Mouse (Mus musculus) adrenal gland (tissue): ENCODE results near the gene Hexdc.

Experiments
- intact Hi-C: fragments of 180-260 bp; cut with DNase I; formaldehyde crosslinking; loops from one replicate; pipeline ENCODE4 v1.15.1; 2025
- long read RNA-seq, 2 experiments: library from polyadenylated mRNA; unstranded; transcript quantifications; one replicate each; pipeline ENCODE4 v2.0.0; 2020; ENCODE audit warnings: borderline replicate concordance in 1 of 2; ENCODE audit not compliant: insufficient replicate concordance in 1 of 2

The Hexdc gene
- long read RNA-seq, experiment 1, partial matches to known transcripts = 0 of 1 reads
- long read RNA-seq, experiment 1, other reads (novel, unspliced or antisense) = 1 of 1 reads
- long read RNA-seq, experiment 2, partial matches to known transcripts = 2 of 5 reads
- long read RNA-seq, experiment 2, other reads (novel, unspliced or antisense) = 3 of 5 reads

DNA sequence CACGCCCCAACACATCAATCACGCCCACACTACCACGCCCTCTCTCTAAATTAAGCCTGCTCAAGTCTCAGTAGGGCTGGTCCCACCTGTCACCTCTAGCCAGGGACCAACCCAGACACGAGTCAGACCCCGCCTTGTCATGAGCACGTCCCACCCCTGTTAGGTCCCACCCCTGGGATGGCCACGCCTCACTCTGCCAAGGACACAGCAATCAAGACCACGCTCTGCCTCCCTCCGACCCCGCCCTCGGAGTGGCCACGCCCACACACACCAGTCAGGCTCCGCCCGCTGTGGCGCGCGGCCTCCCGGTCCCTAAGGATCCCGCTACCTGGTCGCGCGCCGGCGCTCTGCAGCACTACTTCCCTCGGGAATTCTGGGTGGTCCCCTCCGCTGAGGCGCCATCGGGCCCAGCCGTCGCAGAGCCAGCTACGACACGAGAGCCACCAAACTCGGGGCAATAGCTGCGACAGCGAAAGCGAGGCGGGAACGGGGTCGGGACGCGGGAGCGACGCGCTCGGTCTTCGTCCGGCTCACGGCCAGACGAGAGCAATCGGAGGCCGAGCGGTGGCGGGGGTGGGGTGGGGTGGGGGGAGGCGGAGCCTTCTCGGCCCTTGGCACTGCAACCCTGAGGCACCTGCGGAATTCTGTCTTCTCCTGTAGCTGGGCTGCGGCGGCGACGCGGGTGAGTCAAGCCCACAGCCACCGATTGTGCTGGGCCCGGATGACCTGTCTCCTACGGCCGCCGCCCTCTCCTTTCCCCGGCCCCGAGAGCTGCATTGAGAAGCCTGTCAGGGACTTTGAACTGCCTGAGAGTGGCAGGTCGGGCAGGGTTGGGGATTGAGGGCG is at the start of gene Hexdc, which contains the start of gene Ogfod3:
TSS of gene Hexdc (plus strand) at position 273 of the 846 bp plus-strand sequence.
TSS of gene Ogfod3 (minus strand) at position 551 of the 846 bp plus-strand sequence.
- intact Hi-C loops = no loop called here

DNA sequence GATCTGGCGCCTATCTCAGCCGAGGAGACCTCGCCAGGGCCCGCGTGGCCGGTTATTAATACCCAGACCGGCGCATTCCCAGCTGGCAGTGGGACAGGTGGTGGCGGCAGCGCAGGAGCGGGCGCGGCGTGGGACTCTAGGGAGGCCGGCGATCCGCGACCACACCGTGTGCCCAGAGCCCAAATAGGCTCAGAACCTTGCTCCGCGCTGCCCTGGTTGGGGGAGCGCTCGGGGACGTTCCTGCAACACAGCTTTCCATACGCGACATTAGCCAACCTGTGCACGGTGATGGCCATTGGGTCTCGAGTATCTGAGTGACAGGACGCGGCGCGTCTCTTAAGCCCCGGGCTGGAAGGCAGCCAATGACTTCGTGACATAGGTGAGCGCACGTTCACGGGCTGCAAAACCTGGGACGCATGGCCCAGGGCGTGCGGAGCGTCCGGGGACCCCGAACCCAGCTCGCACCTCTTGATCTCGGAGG is 47.8 kb upstream of the Hexdc start:
- intact Hi-C loops = no loop called here

DNA sequence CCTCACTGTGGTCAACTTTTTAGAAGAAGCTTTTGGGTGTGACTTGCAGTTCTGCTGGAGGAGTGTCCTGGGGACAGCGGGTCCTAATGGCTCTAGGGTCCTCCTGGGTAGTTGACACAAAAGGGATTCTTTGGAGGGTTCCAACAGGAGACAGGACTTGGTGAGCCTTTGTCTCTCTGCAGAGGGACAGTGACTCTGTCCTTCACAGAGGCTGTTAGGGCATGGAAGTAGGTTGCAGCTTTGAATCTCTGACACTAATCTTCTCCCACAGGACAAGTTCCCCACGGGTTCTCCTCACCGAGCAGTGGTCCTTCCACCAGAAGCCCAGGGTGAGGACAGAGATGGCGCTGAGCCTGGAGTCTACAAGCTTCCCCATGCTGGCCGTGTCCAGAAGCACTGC is 44.3 kb upstream of the Hexdc start, which contains the start of gene Uts2r:
TSS of gene Uts2r (plus strand) at position 301 of the 400 bp plus-strand sequence.
- intact Hi-C loops = no loop called here

DNA sequence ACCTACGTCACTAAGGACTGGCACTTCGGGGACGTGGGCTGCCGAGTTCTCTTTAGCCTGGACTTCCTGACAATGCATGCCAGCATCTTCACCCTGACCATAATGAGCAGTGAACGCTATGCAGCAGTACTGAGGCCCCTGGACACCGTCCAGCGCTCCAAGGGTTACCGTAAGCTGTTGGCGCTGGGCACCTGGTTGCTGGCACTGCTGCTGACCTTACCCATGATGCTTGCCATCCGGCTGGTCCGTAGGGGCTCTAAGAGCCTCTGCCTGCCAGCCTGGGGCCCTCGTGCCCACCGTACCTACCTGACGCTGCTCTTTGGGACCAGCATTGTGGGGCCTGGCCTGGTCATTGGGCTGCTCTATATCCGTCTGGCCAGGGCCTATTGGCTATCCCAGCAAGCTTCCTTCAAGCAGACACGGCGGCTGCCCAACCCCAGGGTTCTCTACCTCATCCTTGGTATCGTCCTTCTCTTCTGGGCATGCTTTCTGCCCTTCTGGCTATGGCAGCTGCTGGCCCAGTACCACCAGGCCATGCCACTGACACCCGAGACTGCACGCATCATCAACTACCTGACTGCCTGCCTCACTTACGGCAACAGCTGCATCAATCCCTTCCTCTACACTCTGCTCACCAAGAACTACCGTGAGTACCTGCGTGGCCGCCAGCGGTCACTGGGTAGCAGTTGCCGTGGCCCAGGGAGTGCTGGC is 43.4 kb upstream of the Hexdc start:
- intact Hi-C loops = no loop called here

DNA sequence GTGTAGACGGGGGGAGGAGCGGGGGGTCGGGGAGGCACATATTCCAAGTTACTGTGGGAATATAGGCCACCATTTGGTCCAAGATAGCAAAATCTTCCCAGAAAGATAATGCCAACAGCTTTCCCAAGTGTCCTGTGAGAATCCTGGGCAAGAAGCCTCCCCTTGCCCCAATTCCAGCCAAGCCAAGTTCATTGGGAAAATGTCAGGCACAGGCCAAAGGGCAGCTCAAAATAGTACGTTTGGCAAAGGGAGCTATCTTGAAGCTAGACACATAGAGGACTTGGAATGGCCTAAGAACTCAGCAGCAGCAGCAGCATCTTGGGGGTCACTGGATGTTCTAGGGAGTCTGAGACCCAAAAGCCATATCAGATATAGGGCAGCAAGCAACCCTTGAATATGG is 40.5 kb upstream of the Hexdc start:
- intact Hi-C loops = no loop called here

DNA sequence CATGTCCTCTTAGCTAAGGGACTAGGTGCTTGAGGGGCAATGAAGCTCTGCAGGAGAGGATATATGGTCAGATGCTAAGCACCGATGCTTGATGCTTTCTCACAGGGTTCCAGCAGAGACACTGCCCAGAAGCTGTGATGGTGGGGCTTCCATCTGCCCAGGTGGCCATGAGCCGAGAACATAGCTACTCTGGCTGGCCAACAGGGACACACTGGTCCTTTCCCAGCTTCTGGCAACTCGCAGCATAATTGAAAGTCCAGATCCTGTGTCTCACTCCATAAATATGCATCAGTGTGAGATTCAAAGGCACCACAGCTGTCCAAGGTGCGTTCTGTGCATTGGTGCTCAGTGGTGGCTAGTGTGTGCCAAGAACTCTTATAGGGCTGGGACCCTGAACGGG is 31.0 kb upstream of the Hexdc start:
- intact Hi-C loops = no loop called here

DNA sequence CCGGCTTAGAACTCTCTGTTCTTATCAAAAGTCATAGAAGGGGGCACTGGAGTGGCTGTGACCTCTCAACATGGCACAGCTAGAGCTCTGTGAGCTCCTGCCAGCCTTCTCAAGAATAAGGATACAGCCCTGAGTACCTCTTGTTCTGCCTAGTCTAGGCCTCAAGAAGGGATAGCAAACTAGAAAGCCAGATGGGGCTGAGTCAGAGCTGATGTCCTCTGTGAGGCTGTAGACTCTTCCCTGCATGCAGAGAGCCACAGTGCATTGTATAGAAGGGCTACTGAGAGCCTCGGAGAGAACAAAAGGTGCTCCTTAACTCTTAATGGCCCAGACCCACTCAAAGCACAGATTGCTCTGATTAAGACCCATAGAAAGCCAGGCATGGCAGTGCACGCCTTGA is 30.0 kb upstream of the Hexdc start:
- intact Hi-C loops = no loop called here

DNA sequence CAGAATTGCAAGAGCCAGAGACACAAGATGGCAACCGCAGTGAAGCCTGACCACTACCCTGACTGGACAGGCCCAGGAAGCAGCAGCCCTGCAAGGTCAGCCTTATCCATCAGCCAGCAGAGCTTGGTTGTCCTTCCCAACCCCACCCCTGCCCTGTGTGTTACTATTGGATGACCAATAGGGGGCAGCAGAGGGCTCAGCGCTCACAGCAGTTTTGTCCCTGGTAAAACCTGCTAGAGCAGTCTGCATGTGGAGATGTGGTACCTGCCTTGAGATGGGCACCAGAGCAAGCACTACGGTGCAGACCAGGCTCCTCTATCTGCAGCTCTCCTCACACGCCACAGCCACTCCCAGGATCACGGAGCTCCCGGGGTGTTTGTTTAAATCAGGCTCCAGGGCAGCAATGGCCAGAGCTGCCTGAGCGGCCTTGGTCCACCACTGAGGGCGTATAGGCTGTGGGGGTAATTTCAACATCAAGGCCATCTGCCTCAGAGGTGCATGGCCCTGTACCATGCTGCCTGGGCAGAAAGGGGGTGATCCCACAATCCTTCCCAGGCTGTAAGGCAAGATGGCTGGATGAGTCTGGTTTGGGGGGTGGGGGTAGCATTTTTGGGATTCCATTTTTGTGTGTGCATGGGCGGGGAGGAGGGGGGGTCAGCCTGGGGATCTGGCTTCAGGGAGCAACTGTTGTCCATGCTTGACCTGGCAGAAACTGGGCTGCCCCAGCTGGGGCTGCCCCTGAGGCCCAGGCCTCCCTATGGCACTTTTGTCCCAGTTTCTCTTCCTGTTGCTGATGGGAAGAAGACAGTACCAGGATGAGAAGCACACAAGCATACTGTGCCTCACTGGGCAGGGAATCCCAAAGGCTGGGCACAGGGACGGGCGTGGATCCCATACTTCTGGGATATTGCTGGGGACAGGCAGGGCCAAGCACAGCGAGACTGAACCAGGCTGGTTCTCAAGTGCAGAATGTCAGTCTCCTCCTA is 27.7 kb upstream of the Hexdc start:
- intact Hi-C loops = no loop called here

DNA sequence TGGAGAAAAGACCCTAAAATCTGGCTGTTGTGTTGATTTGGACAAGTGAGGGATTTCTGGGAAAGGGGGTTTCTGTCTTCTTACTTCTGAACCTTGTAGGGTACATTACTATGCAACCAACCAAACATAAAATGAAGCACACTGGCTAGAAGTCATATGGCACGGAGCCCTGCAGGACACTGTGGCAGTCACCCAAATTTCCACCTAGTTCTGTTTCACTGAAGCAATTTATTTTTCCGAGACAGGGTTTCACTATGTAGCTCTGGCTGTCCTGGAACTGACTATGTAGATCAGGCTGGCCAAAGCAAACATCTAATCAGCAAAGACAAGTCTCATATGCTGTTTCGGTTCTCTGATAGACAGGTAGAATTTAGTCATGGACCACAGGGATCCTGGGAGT is 14.6 kb upstream of the Hexdc start:
- intact Hi-C loops = no loop called here

DNA sequence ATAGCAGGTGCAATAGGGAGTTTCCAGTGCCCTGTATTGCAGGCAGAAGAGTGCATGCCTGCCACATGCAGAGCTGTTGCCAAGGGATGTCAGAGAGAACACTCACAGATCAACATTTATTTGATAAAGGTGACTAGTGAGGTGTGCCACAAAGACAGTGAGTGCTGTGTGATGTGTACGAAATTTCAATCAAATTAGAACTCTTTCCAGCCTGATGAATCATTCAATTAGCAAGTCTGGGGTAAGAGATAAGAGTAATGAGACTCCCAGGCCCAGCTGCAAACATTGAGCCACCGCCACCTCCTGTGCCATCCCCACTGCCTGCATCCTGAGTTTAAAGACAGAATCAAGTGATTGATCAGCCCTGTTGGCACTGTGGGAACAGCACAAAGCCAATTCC is 11.5 kb upstream of the Hexdc start:
- intact Hi-C loops = no loop called here

DNA sequence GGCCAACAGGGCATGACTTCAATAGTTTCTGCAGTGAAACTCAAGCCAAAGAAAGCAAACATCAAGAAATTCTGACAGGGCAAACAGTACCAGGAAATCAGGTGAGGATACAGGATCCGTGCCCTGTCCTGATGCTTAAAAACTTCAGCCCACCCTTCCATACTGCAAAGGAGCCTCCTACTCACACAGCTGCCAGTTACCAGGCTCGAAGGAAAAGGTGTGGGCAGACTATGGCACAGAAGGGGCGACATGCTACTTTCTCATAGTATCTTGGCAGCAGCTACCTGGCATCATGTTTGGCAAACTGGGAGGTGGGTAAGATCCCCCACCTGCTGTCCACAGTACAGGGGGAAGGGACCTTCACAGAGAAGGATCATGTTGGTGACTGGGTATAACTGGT is 10.8 kb upstream of the Hexdc start:
- intact Hi-C loops = no loop called here

DNA sequence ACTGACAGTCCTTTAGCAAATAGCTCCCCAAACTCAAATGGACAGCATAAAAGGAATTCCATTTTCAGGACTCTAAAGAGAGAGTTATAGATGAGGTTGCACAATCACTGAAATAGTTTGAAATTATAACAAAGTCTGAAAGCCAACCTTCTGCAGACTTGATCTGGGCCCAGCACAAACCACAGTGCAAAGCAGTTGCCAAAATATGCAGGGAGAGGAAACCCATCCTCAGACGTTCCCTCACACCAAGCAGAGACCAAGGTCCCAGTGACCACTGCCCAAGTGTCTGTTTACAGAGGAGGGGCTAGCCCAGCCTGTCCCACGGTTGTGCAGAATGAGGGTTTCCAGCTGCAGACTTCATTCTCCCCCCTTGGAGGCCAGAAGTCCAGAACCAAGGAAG is 5.6 kb upstream of the Hexdc start:
- intact Hi-C loops = no loop called here

DNA sequence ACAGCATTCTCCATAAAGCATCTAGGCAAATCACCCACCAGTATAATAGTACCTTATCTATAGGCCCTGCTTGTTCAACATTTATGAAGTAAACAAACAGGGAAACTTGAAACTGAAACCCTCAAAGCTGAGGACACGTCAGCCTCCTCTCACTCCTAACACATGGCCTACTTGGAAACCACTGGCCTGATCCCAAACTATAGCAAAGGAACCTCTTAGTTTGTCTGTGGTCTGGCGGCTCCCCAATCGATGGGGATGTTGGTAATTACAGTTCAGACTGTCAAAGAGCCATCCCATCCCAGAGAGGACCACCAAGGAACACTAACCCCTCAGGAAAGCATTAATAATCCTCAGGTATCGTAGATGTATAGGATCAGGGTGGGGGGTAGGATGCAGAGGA is 4.4 kb upstream of the Hexdc start:
- intact Hi-C loops = no loop called here

DNA sequence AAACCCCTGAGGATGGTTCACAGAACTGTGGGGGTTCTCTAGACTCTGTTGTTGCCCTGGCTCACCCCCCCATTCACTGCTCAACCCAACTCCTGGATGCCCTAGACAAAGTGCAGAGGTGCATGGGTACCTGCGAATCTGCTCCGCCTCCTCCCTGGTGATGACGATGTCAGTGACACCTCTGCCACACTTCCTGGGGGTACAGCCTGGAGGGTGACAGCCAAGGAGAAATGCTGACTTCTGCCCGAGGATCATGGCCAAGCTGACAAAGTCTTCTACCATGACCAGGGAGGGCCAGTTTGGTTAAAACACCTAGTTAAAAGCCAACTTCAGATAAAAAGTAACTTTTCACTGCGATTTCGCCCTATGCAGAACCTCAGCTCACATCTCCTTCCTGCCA is 3.5 kb upstream of the Hexdc start:
- intact Hi-C loops = no loop called here

DNA sequence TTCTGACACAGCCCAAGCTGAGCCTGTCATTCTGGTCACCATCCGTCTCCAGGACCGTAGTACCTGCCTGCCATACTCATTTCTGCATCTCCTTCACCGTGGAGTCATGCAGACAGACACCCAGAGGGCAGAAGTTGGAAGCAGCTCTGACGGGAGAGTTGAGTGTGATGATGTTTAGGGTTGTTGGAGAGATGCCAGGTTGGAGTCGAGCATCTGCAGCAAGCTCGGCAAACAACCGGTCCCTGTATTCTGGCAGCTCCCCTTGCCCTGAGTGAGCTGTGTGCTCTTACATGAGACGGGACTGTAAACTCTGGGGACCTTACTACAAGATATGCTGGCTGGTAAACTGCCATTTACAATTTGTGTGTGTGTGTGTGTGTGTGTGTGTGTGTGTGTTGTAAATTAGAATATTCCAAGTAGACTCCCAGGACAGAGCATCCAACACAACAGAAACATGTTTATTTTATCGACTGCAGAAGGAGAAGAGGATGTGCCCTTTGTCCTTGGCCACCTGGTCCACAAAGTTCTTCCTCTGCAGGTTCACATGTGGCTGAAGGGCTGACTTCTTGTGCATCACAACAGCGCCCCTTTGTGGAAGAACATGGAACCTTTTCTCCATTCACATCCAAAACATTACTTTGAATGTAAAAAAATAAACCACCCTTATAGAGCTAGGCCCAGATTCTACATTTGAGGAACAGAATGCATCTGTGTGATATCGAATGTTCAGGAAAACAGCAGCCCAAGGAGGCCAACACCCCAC is 2.6 kb upstream of the Hexdc start:
- intact Hi-C loops = no loop called here

DNA sequence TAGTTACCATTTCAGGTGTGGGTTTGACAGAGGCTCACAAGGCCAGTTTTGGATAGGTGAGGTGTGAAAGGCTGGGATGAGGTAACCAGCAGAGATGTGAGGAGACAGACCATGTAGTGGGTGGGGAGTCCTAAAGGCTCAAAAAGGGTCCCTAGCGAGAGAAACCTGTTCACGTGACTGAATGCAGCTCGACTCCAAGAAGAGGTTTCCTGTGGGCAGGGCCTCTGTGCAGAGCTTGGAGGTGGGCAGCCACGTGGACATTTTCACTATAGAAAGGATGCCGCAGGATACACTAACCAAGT is 423 bp upstream of the Hexdc start:
- intact Hi-C loops = no loop called here

DNA sequence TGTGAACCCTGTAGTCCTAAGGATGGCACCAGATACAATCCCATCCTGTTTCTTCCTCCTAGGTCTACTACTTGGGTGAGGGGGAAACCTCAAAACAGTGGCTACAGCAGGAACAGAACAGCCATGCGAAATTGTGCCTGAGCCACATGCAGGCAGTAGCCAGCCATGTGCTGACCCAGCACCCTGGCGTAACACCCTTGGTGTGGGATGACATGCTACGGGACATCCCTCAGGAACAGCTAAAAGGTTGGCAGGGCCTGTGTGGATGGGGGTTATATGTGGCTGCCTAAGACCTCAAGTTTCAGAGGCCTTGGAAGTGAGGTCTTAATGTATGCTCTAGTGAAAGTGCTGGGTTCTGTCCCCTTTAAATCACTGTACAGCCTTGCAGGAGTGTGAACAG is 12.6 kb downstream of the Hexdc start:
- intact Hi-C loops = no loop called here

DNA sequence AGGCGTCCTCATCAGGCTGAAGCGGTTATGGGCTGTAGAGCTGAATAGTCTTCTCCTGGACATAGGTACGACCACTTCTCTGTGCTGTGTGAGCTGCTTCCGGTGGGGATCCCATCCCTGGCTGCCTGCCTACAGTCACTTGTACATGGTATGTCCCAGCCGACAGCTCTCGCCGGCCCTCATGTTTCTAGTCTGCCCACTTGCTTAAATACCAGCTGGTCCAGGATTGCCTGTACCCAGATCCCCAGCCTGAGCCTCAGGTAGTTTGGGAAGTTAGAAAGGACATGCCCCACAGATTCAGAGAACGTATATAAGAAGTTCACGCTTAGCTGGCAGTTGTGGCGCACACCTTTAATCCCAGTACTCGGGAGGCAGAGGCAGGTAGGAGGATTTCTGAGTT is 15.5 kb downstream of the Hexdc start:
- intact Hi-C loops = no loop called here

DNA sequence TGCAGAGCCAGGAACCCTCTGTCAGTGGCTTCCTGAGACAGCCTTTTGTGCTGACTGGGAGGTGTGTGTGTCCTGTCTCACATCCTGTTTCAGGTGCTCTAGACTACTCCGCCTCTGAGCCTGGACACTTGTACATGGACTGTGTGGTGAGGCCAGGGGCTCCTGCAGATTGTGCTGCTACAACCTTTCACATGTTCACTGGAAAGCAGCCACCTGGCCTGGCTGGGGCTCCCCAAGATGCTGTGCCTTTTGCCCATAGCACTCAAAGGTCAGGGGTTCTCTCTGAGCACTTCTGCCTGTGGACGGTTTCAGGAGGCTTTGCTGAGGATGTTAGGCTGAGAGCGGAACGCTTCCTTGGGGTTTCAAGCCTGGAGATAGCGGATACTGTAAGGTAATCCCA is 16.5 kb downstream of the Hexdc start:
- intact Hi-C loops = no loop called here

DNA sequence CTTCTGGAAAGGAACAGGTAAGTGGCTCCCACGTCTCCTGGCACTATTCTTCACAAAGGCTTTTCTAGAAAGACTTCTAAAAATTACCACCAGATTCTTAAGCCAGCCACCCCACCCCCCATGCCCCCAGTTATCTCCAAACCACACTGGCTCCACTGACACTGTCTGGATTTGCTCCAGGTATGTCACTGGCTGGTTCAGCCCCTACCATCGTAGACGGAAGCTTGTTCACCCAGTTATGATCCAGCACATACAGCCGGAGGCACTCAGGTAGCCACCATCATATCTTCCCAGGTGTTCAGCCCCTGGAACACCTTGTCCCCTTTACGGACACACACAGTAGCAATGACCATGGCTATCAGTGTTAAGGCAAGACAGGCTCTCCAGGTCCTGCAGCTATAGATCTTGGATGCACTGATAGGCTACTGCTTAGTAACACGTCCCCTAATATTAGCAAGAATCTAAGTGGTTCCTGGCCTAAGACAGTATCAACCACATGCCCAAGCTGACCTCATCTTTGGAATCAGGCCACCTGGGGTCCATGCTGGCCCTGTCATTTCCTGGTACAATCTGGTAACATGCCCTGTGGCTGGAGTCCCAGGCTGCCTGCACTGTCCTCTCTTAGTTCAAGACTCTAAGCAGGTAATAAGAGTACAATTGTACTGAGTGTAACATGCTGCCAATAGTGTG is 17.2 kb downstream of the Hexdc start:
- intact Hi-C loops = no loop called here
